Mouse (Mus musculus) brown adipose tissue, adult 24 weeks (tissue): ENCODE measurements around the gene Lgals8. TPM values are rescaled to one million over a fixed set of nuclear protein-coding genes. Genes with fewer than 3 reads are reported as not detected.

Source experiments
- H3K27ac ChIP-seq: fragments of 200-500 bp; replicated peaks from 2 replicates; pipeline ENCODE4 v1.5.1; 2012; ENCODE audit warnings: low read depth, mild to moderate bottlenecking, low read length
- H3K4me1 ChIP-seq: fragments of 200-500 bp; 2 replicates; pipeline ENCODE4 v1.6.1; 2012; ENCODE audit warnings: low read length, mixed read lengths; ENCODE audit not compliant: control insufficient read depth, insufficient read depth, insufficient read length
- H3K4me3 ChIP-seq: fragments of 200-500 bp; 2 replicates; pipeline ENCODE4 v1.5.1; 2012; ENCODE audit warnings: low read depth, mild to moderate bottlenecking, low read length, moderate library complexity; ENCODE audit not compliant: insufficient read depth
- polyA plus RNA-seq: library from polyadenylated mRNA; stranded (reverse); fragments of >200 nt; gene quantifications from 2 replicates; pipeline ENCODE4 v1.2.4, GENCODE M21; 2012; ENCODE audit not compliant: missing spikeins, insufficient read depth, insufficient read length

The Lgals8 gene
- 29.8 and 36.4 TPM in 2 replicates for polyA plus RNA-seq

- Histone ChIP-seq H3K4me3 (no peak within 1 kb of the TSS), H3K4me1 (0 out of 2 replicates have a peak, but pooled peaks cover 1% of the 10 kb centered on the region), H3K27ac (no peak within 1 kb of the TSS)
Observed at GRCm38 (mm10) chr13:12464844-12465243, at the start of gene Lgals8. TSS of gene Lgals8 (minus strand) at chr13:12464944.

GRCm38 (mm10) chr13:12511189-12511965 lies 46.6 kb upstream of the Lgals8 start:
- Histone ChIP-seq H3K4me3 (no peak overlapping the region), H3K27ac (no peak overlapping the region), H3K4me1 (no peaks in the 10 kb centered on the region)

DNA sequence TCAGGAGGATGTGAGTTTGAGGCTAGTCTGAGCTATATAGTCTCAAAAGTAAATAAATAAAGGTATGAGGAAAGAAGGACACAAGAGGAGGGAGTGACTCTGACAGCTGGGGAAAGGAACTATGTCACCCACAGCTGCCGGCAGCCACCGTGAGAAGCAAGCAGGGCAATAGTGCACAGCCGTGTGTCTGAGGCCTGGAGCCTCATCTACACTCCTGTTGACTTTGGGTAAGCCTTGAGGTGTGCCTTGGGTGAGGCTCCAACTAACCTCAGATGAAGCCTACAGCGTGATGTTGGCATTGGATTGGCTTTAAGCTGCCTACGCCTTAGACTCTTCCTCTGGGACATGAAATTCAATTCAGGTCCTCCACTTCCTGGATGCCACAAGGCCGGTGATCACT lies 45.3 kb upstream of the Lgals8 start:
- no peaks in the 10 kb centered on the region for H3K4me1 ChIP-seq
- no peak overlapping the region for H3K27ac ChIP-seq
- no peak overlapping the region for H3K4me3 ChIP-seq

GRCm38 (mm10) chr13:12507426-12507825 lies 42.7 kb upstream of the Lgals8 start:
- Histone ChIP-seq H3K4me1 (no peaks in the 10 kb centered on the region), H3K4me3 (no peak overlapping the region), H3K27ac (no peak overlapping the region)

- Histone ChIP-seq H3K27ac (no peak overlapping the region), H3K4me3 (no peak overlapping the region), H3K4me1 (no peaks in the 10 kb centered on the region)
Observed at GRCm38 (mm10) chr13:12505359-12505758, 40.6 kb upstream of the Lgals8 start.

- no peak overlapping the region for H3K4me3 ChIP-seq
- H3K27ac ChIP-seq = no peak overlapping the region
- H3K4me1 ChIP-seq = no peaks in the 10 kb centered on the region
Observed at GRCm38 (mm10) chr13:12503238-12503751, 38.6 kb upstream of the Lgals8 start.

DNA sequence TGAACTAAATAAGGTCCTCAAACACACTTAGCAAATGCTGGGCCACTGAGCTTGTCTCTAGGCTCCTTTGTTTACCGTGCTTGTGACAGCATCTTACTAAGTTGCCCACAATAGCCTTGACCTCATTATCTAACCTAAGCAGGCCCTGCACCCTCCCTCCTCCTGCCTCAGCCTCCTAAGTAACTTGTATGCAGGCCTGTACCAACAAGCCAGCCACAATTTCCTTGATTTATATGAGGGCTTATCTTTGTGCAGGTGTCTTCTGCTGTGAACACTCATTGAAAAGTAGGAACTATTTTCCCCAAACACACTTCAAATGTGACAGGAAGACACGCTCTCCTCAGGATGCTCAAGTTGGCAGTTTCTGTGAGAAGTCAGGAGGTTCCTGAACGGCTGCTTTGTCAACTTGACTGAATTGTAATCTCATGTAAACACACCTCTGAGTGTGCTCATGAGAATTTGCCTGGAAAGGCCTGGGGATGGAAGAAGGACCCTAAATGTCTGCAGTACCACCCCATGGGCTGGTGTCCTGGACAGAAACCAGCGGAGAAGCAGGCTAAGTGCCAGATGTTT lies 38.0 kb upstream of the Lgals8 start:
- Histone ChIP-seq H3K27ac (no peak overlapping the region), H3K4me3 (no peak overlapping the region), H3K4me1 (no peaks in the 10 kb centered on the region)

DNA sequence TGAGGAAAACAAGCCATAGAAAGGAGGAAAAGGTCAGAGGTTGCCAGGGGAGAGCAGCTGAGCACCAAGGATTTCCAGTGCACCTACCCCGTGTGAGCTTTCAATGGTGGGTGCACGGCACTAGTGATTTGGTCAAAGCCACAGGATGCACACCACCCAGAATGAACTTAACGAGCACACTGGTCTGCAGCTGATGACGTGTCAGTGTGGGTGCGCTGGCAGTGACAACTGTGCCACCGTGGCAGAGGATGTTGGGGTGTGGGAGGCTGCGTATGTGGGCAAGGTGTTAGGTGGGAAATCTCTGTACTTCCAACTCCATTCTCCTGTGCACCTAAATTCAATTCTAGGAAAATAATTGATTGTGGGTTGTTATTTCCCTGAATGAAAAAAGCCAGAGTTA lies 34.4 kb upstream of the Lgals8 start:
- Histone ChIP-seq H3K4me3 (no peak overlapping the region), H3K4me1 (no peaks in the 10 kb centered on the region)

DNA sequence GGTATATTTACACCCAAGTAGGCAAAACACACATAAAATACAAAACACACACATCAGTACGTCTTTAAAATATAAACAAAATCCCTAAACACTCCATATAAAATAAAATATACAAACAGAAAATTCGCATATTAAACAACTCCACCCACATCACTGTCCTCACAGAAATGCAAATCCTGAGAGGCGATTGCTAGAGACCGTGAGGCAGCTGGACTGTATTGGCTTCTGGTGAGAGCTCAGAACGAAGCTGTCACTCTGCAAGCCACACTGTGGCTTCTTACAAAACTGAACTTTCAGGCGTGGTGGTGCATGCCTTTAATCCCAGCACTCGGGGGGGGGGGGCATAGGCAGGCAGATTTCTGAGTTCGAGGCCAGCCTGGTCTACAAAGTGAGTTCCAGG lies 33.1 kb upstream of the Lgals8 start:
- Histone ChIP-seq H3K4me3 (no peak overlapping the region), H3K4me1 (no peaks in the 10 kb centered on the region), H3K27ac (no peak overlapping the region)

More for the DNA sequence above, 34.4 kb upstream of the Lgals8 start:
- no peak overlapping the region for H3K27ac ChIP-seq

GRCm38 (mm10) chr13:12494750-12495149 lies 30.0 kb upstream of the Lgals8 start:
- Histone ChIP-seq H3K4me3 (no peak overlapping the region), H3K4me1 (no peaks in the 10 kb centered on the region), H3K27ac (no peak overlapping the region)

GRCm38 (mm10) chr13:12492515-12492914 lies 27.8 kb upstream of the Lgals8 start:
- no peaks in the 10 kb centered on the region for H3K4me1 ChIP-seq

DNA sequence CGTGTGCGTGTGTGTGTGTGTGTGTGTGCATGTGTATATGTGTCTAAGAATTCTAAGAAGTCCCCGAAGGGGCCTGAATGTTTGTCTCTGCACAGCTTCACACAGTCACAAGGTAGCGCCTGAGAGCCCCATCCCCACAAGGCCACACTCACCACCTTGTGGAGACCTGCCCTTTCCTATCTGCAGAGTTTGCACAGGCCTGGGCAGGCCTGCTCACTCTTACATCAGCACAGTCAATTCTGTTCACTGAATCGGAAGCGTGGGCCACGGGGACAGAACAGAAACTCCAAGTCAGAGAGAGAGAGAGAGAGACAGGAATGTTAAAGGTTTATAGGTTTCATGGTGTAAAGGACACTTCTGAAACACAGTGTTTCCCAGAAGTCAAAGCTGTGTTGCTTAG lies 20.9 kb upstream of the Lgals8 start:
- Histone ChIP-seq H3K27ac (no peak overlapping the region), H3K4me1 (no peaks in the 10 kb centered on the region), H3K4me3 (no peak overlapping the region)

More at GRCm38 (mm10) chr13:12492515-12492914, 27.8 kb upstream of the Lgals8 start:
- Histone ChIP-seq H3K4me3 (no peak overlapping the region), H3K27ac (no peak overlapping the region)

GRCm38 (mm10) chr13:12485197-12485596 lies 20.5 kb upstream of the Lgals8 start:
- Histone ChIP-seq H3K27ac (no peak overlapping the region), H3K4me3 (no peak overlapping the region), H3K4me1 (no peaks in the 10 kb centered on the region)

GRCm38 (mm10) chr13:12479802-12480201 lies 15.1 kb upstream of the Lgals8 start:
- peaks cover 4% of the 10 kb centered on the region; the same call in 1 of the 2 replicates for H3K4me1 ChIP-seq

GRCm38 (mm10) chr13:12478301-12478700 lies 13.6 kb upstream of the Lgals8 start:
- Histone ChIP-seq H3K4me1 (peaks cover 4% of the 10 kb centered on the region; the same call in 1 of the 2 replicates), H3K4me3 (no peak overlapping the region), H3K27ac (no peak overlapping the region)

More at GRCm38 (mm10) chr13:12479802-12480201, 15.1 kb upstream of the Lgals8 start:
- Histone ChIP-seq H3K27ac (no peak overlapping the region), H3K4me3 (no peak overlapping the region)
